Mouse (Mus musculus) 3134 (cell line): ENCODE measurements at regions not wholly inside any gene's neighbourhood (a gene's known extent, or its start where the extent isn't known, plus 50 kb on each side); places are given as distances from the start of the nearest gene placed in this dataset.
"Not testable (repeated sequence)": the region's sequence is repeated elsewhere in the genome, so short reads cannot be mapped to it uniquely, and the experiment has no call there.

Source experiments
- DNase-seq: peaks from one replicate; pipeline ENCODE4 v3.0.0-alpha.2; 2011; ENCODE audit warnings: low spot score; ENCODE audit not compliant: insufficient read length; ENCODE audit errors: extremely low read depth

DNA sequence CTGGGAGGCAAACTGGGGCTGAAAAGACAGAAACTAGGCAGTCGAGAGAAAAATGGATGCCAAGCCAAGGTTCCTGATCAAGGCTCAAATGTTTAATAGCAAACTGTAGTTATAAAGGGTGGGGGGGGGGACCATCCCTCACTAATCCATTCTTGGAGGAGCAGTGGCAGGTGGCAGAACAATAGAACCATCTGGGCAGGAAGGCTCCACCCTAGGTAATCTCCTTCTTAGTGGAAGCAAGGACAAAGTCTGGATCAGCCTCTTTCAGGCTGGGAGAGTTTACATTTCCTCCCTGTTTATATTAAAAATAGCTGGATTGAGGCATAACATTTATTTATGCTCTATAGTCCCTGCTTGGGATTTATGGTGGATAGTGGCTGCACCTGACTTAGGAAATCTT, 180.8 kb downstream of the Cdh9 start:
- no peak for DNase-seq

DNA sequence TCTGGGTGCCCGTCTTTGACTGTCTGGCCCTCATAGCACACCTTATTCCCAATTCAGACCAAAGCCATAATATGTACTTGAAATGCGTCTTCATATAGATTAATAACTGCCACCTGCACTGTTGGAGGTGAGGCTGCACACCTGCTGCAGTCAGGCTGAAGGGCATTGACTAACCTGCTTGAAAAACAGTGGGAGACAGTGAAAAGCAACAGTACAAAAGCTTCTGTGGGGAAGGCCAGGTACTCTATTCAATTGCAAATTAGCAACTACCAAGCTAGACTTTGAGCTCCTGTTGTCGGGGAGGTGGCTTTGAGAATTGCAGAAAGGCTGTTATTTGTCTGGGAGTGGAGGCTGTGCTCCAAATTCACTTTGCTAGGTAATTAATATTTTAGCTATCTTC, 181.4 kb downstream of the Cdh9 start:
- DNase-seq = not testable (repeated sequence)

DNA sequence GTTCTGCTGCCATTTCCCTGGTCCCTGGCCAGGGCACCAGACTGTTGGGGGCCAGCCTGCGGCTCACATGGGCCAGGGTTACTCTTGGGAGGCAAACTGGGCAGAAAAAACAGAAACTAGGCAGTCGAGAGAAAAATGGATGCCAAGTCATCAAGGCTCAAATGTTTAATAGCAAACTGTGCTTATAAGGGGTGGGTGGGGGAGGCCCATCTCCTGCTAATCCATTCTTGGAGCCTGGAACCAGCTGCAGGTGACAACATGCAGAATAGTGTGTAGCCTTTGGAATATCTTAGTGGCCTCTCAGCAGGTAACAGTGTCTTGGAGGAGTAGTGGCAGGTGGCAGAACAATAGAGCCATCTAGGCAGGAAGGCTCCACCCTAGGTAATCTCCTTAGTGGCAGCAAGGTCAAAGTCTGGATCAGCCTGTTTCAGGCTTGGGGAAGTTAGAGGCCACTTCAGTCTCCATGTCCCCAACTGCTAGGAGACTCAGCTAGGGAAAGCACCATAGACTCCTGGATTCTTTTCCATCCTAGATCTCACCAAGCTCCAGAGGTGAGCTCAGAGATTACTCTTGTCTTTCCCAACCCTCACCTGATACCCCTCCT, 186.5 kb downstream of the Cdh9 start:
- no peak for DNase-seq

DNA sequence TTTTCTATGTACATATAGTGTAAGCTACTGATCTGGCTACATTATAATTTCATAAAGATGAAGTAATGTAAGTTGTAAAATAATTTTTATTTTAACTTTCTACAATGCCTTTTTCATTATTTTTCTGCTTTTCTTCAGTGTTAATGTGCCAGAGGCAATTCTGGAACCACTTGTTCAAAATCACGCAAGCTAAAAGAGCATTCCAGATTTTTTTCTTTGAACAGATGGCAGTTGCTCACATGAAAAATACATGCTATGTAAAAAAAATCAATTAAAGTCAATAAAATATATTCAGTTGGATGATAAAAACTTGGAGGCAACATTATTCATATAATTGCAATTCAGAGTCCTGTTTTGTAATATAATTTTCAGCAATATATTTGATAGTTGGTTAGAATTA, 194.7 kb downstream of the Cdh9 start:
- no peak for DNase-seq

DNA sequence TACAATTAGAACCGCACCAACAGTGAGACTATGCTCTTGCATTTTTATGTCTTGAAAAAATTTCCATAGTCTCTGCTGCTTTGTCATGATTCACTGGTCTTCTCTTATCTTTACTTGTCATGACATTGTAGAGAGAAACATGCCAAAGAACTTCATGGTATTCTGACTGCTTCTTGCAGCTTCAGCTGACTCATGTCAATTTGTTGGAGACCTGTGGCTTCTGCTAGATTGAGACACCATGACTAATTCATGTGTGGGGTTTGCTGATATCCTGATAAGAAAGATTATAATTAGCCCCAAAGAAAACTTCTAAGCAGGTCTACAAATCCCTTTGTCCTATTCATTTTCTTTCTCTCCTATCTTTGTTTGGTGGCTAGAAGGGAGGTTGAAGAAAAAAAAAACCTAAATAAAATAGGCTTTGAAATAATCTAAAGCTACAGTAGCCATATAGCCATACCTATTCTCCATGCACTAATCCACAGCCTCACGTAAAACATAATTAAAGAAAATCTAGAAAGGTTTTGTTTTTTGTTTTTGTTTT, 204.7 kb downstream of the Cdh9 start:
- DNase-seq = no peak

DNA sequence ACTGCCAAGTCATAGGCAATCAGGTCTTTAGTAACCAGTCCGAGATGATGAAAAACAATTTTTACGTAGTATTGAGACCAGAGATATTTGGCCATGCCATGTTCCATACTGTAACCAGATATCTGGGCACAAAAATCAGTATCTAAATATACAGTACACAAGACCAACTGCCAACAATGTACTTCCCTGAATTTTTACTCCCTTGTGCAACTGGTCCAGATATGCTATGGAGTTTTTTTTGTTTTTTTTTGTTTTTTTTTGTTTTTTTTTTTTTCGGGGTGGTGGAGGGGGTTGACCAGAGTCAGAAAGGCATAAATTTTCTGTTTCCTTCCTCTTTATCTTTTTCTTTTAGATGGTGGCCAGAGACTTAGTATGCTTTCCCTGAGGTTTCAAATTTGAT, 205.9 kb downstream of the Cdh9 start:
- DNase-seq = no peak

DNA sequence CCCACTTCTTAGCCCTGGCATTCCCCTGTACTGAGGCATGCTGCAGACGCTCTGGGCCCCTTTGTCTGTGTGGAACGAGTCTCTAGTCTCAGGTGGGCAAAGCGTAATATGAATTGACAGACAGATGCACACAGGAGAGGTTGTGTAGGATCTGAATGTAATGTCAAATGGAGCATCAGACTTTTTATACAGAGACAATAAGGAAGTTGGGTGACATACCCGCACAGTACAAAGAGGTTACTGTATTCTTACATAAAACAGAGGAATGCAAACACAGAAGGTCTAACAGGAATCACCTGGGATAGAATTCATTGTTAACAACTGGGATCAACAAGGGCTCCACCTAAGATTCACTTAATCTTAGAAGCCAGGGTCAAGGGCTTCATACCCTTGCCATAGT, 247.3 kb downstream of the Cdh9 start:
- not testable (repeated sequence) for DNase-seq

DNA sequence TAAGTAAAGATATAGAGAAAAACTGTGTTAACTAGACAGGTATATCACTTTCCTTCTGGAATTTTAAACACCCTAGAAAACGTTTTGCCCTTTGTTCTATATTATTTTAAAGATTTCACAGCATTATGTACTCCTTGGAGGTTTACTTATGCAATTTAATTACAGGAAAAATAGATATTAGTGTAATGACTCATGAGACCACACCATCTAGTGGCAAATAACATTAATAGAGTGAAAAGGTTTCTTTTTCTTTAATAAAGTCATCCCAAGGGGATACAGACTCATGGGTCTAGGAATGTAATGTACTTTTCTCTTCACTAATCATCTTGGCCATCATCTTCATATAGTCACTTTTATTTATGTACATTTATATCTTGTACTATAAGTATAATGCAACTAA, 262.3 kb downstream of the Cdh9 start:
- DNase-seq = no peak

DNA sequence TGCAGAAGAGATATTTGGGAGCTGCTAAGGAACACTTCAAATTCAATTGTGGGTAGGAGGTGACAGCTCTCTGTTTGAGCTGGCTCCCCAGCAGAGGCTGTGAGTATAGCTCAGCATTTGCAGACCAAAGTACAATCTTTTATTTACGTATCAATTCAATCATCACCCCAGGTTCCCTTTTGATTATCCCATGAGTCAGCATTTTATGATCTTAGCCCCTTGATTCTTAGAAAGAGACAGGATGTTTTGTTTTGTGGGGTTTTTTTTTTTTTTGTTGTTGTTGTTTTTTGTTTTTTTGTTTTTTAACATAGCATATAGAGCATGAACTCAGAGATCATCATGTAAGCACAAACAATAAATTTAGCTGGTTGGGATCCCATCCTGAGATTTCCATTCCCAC, 267.1 kb downstream of the Cdh9 start:
- DNase-seq = no peak

DNA sequence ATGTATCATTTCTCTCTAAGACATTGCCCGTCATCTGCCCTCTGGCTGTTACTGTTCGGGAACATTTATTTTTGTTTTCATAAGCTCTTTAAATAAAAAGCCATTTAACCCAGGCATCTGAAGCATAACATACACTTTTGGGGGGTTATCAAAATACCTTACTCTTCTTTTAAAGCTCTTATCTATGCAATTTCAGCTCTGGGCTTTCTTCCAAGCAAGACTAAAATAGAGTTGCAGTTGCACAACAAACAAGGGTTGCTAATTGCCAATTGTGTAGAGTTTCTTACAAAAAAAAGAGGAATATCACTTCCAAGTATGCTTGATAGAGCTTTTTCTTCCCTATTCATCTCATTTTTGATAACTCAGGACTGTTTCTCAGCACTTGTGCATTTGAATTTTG, 277.6 kb downstream of the Cdh9 start:
- DNase-seq = no peak

DNA sequence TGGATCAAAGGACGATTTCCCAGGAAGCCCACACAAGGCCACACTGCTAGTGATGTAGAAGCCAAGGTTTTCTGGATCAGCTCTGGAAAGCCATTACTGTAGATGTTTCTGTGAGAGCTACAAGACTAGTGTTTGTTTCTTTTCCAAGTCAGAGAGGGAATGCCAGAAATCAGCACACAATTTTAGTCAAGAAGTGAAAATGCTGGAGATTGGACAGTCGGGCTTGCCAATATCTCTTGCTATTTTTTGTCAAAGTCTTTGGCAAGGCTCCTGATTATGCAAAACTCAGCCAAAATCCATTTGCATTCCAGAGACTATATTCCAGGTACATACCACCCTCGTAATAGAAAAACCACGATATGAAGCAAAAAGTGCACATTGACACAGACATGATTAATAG, 279.3 kb downstream of the Cdh9 start:
- DNase-seq = no peak

DNA sequence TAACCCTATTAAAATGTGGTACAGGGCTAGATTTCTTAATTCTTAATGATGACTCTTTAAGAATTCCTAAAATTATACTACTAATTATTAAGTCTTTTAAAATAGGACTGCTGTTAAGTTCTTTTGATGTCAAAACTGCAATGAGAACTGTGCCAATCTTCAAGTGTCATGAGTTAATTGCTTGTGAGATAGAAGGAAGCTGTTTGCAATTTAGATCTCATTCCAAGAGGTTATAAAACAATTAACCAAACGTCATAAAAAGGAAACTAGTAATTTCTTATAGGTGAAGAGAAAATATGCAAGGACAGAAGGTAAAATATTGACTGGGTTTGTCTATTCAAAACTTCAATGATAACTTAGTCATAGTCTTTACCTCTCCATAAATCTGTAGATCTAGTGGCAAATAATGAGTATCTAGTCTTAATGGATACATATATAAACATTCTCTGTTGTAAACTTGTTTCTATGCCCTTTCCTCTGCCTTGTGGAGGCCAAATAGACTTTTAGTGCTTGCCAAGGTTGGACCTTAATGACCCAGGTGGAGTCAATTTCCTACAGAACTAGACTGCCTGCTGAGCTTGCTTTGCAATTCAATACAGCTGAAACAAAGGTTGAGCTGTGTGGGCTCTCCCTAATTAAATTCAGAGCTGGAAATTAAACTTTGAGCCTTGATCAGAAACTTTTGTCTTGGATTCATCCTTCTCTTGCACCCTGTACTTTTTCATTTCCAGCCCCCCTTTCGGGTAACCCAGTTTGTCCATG, 320.5 kb downstream of the Cdh9 start:
- no peak for DNase-seq

DNA sequence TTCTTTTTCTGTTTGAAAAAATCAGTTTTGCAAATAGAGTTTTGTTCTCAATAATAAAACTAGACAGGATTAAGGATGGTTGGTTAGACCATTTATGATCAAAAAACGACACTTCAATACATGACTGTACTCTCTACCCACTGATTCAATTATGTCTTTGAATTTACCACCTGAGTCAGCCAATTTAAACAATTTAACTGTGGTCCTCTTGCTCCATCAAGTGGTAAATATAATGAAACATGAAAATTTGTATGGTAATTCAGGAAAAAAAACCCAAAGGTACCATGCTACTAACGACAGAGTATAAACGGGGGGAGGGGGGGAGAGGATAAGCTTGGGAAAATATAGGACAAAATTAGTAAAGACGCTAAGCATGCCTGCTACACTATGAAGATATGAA, 341.2 kb downstream of the Cdh9 start:
- no peak for DNase-seq

DNA sequence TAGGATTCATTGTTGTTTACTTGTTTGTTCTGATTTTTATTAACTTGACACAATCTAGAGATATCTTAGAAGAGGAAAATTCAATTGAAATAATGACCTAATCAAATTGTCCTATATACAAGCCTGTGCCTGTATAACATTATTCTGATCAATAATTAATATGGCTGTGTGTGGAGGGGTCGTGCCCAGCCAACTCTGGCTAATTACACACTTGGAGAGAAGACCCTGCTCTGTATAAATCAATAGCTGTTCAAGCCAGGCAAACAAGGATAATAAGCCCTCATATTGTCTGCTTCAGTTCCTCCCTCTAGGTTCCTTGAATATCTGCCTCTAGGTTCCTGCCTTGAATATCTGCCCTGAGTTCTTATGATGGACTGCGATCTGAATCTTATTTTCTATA, 355.5 kb downstream of the Cdh9 start:
- DNase-seq = no peak

DNA sequence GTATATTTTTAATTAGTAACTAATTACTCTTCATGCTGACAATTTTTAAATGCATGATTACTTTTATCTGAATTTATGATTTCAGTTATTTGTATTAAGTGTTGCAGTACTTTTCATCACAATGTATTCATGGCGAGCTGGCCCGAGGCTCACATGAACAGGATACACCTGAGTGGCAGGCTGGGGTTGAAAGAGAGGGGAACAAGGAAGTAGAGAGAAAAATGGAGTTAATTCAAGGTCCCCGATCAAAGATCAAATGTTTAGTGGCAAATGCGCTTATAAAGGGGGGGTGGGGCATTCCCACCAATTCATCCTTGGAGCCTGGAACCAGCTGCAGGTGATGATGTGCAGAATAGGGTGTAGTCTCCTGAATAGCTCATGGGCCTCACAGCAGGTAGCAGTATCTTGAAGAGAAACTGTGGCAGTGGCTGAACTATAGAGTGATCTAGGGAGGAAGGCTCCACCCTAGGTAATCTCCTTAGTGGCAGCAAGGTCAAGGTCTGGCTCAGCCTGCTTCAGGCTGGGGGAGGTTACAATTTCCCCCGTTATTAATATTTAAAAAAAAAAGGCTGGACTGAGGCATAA, 360.2 kb downstream of the Cdh9 start:
- no peak for DNase-seq

DNA sequence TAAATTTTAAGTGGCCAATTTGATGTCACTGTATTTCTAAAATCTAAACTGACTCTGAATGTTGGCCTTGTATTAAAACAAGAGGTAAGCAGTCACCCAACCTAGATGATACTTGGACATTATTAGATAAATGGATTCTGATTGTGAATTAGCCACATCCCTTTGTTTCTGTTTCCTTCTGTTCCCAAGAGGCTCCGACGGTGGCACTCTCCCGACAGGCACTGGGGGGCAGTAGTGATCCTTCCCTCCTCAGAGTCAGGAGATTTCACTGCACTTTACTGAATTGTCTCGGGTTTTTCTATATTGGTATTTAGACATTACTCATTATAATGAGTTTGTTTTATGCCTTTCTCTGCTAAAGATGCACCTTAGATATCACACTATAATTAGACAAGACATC, 370.4 kb downstream of the Cdh9 start:
- DNase-seq = peak; percentile 2

DNA sequence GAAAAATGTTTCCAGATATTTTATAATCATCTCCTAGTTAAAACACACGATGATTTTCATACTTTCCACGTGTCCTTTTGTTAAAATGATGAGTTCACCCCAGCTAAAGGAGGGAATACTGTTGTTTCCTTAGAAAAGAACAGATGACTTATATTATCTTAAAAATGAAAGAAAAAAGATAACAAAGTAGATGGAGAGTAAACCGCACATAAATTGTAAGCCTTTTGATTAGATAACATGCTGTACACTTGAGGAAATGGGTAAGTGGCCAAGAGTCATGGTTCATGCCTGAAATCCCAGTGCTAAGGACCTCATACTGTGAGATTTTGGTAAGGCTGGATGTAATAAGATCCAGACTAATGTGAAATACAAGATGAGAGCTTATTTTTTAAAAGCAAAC, 372.6 kb downstream of the Cdh9 start:
- DNase-seq = no peak

DNA sequence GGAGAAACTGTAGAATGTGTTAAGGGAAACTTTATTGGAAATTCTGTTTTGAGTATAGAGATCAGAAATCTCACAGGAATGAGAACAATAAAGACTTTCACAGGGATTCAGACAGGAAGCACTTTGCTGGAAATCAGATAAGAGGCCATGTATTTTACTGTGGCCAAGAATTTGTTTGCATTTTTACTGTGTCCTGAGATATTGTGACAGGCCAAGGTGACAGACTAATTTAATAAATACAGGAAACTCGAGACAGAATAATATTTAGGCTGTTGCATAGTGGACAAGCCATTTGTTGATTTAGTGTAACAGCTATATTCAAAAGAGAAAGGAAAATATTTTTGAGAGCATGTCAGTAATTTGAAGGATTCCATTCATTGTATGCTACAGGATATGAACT, 407.2 kb downstream of the Cdh9 start:
- DNase-seq = no peak

DNA sequence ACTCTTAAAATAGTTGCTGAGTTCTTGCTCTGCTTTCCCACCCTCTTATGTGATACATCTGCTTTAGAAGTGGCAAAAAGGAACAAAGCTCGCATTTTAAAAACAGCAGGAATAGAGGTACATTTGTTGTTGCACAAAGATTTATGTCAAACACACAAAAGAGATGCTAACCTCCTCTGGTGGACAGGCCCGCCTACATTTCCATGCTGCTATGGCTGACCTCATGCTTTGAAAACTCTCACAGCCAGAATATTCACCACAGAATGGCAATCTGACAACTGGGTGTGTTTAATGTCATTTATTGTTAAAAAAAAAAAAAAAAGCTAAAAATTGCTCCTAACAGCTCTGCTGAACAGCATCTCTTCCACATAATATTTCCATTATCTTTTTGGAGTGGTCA, 451.6 kb downstream of the Cdh9 start:
- DNase-seq = no peak

DNA sequence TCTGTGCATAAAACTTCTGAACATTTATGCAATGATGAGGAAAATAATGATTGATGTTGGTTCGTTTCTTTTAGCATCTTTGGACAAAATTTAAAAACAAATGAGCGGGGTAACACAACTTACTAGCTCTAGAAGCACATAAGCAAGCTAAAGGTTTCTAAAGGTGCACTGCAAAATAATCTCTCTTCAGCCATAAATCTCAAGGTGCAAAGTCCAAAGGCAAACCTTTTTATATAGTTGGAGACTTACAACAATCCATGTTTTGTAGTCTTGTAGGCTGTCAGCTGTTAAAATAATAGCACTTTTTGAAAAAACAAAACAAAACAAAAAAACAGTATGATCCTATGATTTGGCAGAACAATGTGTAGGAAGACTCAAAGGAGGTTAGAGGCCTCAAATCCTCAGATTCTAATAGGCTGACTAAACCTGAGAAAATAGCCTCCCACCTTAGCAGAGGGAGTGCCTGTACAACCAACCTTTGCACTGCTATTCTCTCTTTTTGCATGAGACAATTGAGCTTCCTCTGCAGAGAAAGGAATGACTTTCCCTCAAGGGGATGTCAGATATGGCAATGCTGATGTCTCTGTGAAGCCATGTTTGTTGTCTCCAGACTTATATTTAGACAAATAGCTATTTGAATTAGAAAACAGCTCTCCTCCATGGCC, 452.9 kb downstream of the Cdh9 start:
- DNase-seq = no peak

DNA sequence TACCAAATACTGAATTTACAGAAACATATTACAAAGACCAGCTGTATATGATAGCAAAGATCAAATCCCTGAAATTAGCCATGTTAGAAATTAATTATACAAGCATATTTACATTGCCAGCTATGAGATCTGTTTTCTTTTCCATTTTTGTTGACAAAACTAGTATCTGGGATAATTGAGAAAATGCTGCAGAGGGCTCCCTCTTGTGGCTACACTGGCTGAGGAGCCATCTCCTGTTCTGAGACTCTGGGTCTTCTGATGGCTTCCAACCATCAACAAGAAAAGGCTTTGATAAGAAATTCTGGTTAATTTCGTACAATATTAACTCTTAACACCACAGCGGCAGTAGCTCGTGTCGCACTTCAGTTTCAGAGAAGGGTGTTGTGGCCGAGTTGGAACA, 466.9 kb downstream of the Cdh9 start:
- no peak for DNase-seq

DNA sequence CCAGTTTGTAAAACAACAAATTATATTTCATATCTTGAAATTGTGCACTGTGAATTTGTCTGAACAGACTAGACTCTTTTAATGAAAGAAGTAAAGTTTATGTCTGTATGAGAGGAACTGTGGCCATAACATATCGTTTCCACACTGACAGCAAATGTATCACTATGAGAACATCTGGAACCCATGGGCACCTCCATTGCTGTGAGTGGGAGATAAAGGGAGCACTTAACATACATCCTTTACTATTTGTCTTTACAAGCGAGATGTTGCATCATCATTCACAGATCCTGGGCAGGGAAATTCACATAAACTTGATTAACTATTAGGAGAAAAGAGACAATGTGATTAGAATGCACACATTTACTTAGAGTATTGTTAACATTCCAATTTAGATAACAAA, 476.2 kb downstream of the Cdh9 start:
- no peak for DNase-seq
